Mouse (Mus musculus): ENCODE data around the gene Ccnj. TPM values are rescaled to one million over a fixed set of nuclear protein-coding genes. Genes with fewer than 3 reads are reported as not detected.

Ccnj gene
- polyA plus RNA-seq, 1 experiment from 2014 or later: 3.3 TPM

DNA sequence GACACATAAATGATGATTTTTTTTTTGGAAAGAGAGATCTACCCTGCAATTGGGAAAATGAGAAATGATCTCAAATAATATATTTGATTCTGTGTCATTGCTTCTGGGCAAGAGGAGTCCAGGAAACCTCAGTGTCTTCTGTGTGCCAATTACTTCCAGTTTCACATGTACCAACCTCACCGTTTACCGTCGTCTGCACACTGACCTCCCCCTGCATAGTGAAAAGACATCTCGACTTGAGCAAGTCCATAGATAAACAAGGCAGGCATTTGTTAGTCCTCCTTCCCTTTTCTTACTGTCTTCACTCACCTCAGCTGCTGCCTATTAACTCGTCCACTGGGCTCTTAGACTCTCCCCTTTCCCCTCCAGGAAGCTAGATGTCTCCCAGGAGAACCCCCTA, 5.4 kb upstream of the Ccnj start:
- Histone ChIP-seq H3K4me3 (ENCODE audit: low read depth, low read length) (no peak overlapping the region), H3K9me3 (ENCODE audit: control insufficient read depth) (no peaks in the 10 kb centered on the region), H3K27ac (ENCODE audit: low read depth, low read length) (no peak overlapping the region), H3K4me2 (replicated peaks; ENCODE audit: low read depth) (no peak overlapping the region), H3K36me3 (ENCODE audit: control insufficient read depth, insufficient read depth) (no peaks in the 10 kb centered on the region), H3K27me3 (replicated peaks; ENCODE audit: control insufficient read depth, insufficient read depth, low read length) (no peaks in the 10 kb centered on the region), H3K9ac (ENCODE audit: low read depth, low read length) (no peak overlapping the region), H3K4me1 (replicated peaks; ENCODE audit: control insufficient read depth, insufficient read depth, low read length) (no peaks in the 10 kb centered on the region)
- no peak for TF ChIP-seq CTCF (IDR thresholded peaks at IDR 0.05; ENCODE audit: low read depth)
- ATAC-seq: no peak
- WGBS: 57% methylated on average over 5 of the region's 5 CpGs

DNA sequence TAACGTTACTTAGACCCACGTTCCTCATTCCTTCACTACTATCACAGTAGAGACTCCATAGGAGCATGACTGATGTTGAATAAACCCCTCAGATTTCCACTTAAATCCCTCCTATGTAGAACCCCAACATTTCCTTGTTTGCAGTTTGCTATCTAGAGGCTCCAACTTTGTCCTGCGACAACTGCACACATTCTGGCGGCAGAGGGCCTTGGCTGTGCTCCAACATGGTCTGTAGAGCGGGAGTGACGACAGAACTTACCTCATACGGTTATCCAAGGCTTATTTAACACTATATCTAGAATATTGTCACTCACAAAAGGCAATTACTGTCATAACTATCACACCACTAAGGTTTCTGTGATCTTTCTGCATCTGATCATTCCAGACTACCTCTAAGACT, 4.3 kb upstream of the Ccnj start:
- no peak overlapping the region for H3K4me2 ChIP-seq (replicated peaks; ENCODE audit: low read depth)
- no peak overlapping the region for H3K27ac ChIP-seq (ENCODE audit: low read depth, low read length)
- H3K9ac ChIP-seq (ENCODE audit: low read depth, low read length): no peak overlapping the region
- no peaks in the 10 kb centered on the region for H3K36me3 ChIP-seq (ENCODE audit: control insufficient read depth, insufficient read depth)
- no peak overlapping the region for H3K4me3 ChIP-seq (ENCODE audit: low read depth, low read length)
- no peak for ATAC-seq
- TF ChIP-seq CTCF (IDR thresholded peaks at IDR 0.05; ENCODE audit: low read depth): no peak
- H3K9me3 ChIP-seq (ENCODE audit: control insufficient read depth): no peaks in the 10 kb centered on the region
- WGBS: 60% methylated on average over 7 of the region's 7 CpGs
- H3K27me3 ChIP-seq (replicated peaks; ENCODE audit: control insufficient read depth, insufficient read depth, low read length): no peaks in the 10 kb centered on the region
- H3K4me1 ChIP-seq (replicated peaks; ENCODE audit: control insufficient read depth, insufficient read depth, low read length): no peaks in the 10 kb centered on the region

DNA sequence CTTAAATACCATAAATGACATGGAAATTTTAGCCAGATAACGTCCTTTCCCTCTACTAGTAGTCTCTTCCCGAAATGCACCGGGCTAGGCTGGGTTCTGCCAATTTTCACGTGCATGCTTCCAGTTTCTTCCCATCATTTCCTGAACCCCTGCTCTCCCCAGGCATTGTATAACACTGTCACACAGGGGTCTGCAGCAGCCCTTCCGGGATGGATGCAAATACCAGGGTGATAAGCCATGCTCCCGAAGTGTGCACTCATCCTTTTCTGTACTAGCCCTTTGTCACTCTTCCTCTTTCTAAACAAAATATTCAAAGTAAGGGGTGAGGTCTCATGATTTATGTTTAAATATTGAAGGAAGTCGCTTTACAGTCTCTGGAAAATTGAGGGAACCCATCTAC, 881 bp upstream of the Ccnj start:
- Histone ChIP-seq H3K9me3 (ENCODE audit: control insufficient read depth) (no peaks in the 10 kb centered on the region), H3K27ac (ENCODE audit: low read depth, low read length) (no peak overlapping the region), H3K4me2 (replicated peaks; ENCODE audit: low read depth) (peak overlapping the region; percentile 81), H3K4me1 (replicated peaks; ENCODE audit: control insufficient read depth, insufficient read depth, low read length) (0 out of 2 replicates have a peak, but pooled peaks cover 3% of the 10 kb centered on the region), H3K27me3 (replicated peaks; ENCODE audit: control insufficient read depth, insufficient read depth, low read length) (no peaks in the 10 kb centered on the region), H3K4me3 (ENCODE audit: low read depth, low read length) (peak overlapping the region; percentile 78), H3K36me3 (ENCODE audit: control insufficient read depth, insufficient read depth) (no peaks in the 10 kb centered on the region), H3K9ac (ENCODE audit: low read depth, low read length) (0 out of 2 replicates have a peak overlapping the region, but pooled peaks have one; percentile 89)
- no peak for ATAC-seq
- 48% methylated on average over 7 of the region's 7 CpGs for WGBS
- TF ChIP-seq CTCF (IDR thresholded peaks at IDR 0.05; ENCODE audit: low read depth): no peak

DNA sequence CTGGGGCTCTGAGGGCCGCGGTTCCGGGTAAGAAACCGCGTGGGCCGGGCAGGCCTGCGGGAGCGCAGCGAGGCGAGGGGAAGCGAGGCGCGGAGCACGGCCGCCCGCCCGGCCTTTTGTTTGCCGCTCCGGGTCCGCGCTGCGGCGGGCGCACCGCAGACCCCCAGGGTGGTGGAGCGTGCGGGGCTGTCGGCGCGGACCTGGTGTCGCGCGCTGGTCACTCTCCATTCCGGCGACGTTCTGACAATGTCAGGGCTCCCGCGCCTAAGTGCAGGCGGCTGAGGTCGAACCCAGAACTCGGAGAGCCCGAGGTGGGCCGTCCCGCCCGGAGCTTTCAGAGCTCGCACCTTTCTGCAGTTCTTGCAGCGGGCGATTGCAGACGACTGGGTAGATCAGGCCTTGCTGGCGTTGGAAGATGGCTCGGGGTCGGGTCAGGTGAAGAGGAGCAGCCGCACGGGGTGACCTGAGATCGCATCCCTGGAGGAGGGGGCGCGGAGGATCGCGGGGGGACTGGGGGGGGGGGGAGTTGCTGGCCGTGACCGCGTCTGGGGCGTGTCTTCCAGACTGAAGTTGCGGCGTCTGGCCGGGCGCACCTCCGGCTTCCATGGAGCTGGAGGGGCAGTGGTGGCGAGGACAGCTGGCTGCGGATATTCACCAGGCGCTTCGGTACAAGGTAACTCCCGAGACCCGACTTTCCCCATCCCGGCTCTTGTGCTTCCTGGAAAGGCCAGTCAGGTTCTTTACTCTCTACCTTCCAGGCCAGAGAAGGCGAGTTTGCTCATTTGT, 530 bp downstream of the Ccnj start:
- H3K4me2 ChIP-seq (replicated peaks; ENCODE audit: low read depth): peak overlapping the region; percentile 81
- peak; percentile 76 for ATAC-seq
- peak overlapping the region; percentile 78 for H3K27ac ChIP-seq (ENCODE audit: low read depth, low read length)
- H3K9me3 ChIP-seq (ENCODE audit: control insufficient read depth): no peaks in the 10 kb centered on the region
- TF ChIP-seq CTCF (IDR thresholded peaks at IDR 0.05; ENCODE audit: low read depth): no peak
- peak overlapping the region; percentile 78 for H3K4me3 ChIP-seq (ENCODE audit: low read depth, low read length)
- H3K4me1 ChIP-seq (replicated peaks; ENCODE audit: control insufficient read depth, insufficient read depth, low read length): 0 out of 2 replicates have a peak, but pooled peaks cover 3% of the 10 kb centered on the region
- H3K36me3 ChIP-seq (ENCODE audit: control insufficient read depth, insufficient read depth): no peaks in the 10 kb centered on the region
- no peaks in the 10 kb centered on the region for H3K27me3 ChIP-seq (replicated peaks; ENCODE audit: control insufficient read depth, insufficient read depth, low read length)
- under 1% methylated on average over 57 of the region's 76 CpGs for WGBS
- peak overlapping the region; percentile 89 for H3K9ac ChIP-seq (ENCODE audit: low read depth, low read length)

DNA sequence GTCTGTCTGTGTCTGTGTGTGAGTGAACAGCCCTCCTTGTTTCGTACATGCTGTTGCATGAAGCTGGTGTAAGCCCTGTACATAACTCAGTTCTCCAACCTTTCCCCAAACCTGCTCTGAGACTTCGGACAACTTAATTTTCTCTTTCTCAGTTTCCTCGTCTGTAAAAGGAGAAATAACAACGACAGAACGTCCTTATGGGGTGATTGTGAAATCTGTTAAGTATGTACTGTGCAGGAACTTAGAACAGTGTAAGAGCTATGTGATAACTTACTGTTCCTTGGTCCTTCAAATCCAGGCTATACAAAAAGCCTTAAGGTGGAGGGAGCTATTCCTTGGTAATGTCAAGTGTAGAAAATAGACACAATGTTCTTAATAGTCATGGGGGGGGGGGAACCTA, 1.3 kb downstream of the Ccnj start:
- 0 out of 2 replicates have a peak, but pooled peaks cover 3% of the 10 kb centered on the region for H3K4me1 ChIP-seq (replicated peaks; ENCODE audit: control insufficient read depth, insufficient read depth, low read length)
- no peak for TF ChIP-seq CTCF (IDR thresholded peaks at IDR 0.05; ENCODE audit: low read depth)

DNA sequence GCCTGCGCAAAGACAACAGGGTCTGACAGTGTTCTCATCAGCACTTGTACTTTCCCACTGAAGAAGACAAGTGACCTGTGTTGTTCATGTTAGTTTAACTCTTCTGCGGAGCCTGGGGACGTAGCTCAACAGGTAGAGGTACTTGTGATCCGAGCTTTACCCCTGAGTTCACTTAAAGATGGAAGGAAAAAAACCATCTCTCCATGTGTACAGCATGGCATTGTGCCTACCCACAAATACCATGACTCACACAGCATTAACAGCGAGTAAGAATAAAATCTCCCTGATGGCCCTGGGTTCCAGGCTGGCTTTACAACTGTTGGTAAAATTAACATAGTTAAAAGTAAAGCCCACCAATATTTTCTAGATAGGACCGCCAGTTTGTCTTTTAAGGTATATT, 3.4 kb downstream of the Ccnj start:
- Histone ChIP-seq H3K27me3 (replicated peaks; ENCODE audit: control insufficient read depth, insufficient read depth, low read length) (no peaks in the 10 kb centered on the region), H3K9me3 (ENCODE audit: control insufficient read depth) (no peaks in the 10 kb centered on the region), H3K4me1 (replicated peaks; ENCODE audit: control insufficient read depth, insufficient read depth, low read length) (0 out of 2 replicates have a peak, but pooled peaks cover 3% of the 10 kb centered on the region), H3K36me3 (ENCODE audit: control insufficient read depth, insufficient read depth) (peaks cover 18% of the 10 kb centered on the region), H3K4me2 (replicated peaks; ENCODE audit: low read depth) (no peak overlapping the region), H3K9ac (ENCODE audit: low read depth, low read length) (no peak overlapping the region), H3K4me3 (ENCODE audit: low read depth, low read length) (no peak overlapping the region), H3K27ac (ENCODE audit: low read depth, low read length) (no peak overlapping the region)
- no peak for TF ChIP-seq CTCF (IDR thresholded peaks at IDR 0.05; ENCODE audit: low read depth)
- no peak for ATAC-seq
- 92% methylated on average over 6 of the region's 6 CpGs for WGBS

More for the DNA sequence above, 1.3 kb downstream of the Ccnj start:
- H3K9ac ChIP-seq (ENCODE audit: low read depth, low read length): no peak overlapping the region
- ATAC-seq: no peak
- H3K4me3 ChIP-seq (ENCODE audit: low read depth, low read length): peak overlapping the region; percentile 78
- H3K27me3 ChIP-seq (replicated peaks; ENCODE audit: control insufficient read depth, insufficient read depth, low read length): no peaks in the 10 kb centered on the region
- peak overlapping the region; percentile 81 for H3K4me2 ChIP-seq (replicated peaks; ENCODE audit: low read depth)
- 12% methylated on average over 5 of the region's 5 CpGs for WGBS
- H3K27ac ChIP-seq (ENCODE audit: low read depth, low read length): 0 out of 2 replicates have a peak overlapping the region, but pooled peaks have one; percentile 78
- no peaks in the 10 kb centered on the region for H3K9me3 ChIP-seq (ENCODE audit: control insufficient read depth)
- H3K36me3 ChIP-seq (ENCODE audit: control insufficient read depth, insufficient read depth): peaks cover 2% of the 10 kb centered on the region; the same call in 1 of the 2 replicates
